Mouse (Mus musculus) lung, embryonic 16.5 days (tissue): ENCODE results near the gene Primpol. TPM values are rescaled to one million over a fixed set of nuclear protein-coding genes. Genes with fewer than 3 reads are reported as not detected.

Experiments used
- ATAC-seq: fragments of 200-750 bp; cut with Nextera tagmentation; 2 replicates; pipeline ENCODE4 v1.8.0; 2017; ENCODE audit warnings: low read depth, mild to moderate bottlenecking, moderate library complexity
- H3K27ac ChIP-seq: fragments of 300-500 bp; sonication (generic); 2 replicates; pipeline ENCODE4 v1.5.1; 2014; ENCODE audit warnings: mild to moderate bottlenecking, control low read depth, low read length
- H3K27me3 ChIP-seq: fragments of 300-500 bp; sonication (generic); 2 replicates; pipeline ENCODE4 v1.6.1; 2014; ENCODE audit warnings: low read depth, low read length, mixed read lengths; ENCODE audit not compliant: control insufficient read depth, insufficient read depth
- H3K36me3 ChIP-seq: fragments of 300-500 bp; sonication (generic); 2 replicates; pipeline ENCODE4 v1.6.1; 2014; ENCODE audit warnings: low read length; ENCODE audit not compliant: control insufficient read depth, insufficient read depth
- H3K4me1 ChIP-seq: fragments of 300-500 bp; sonication (generic); replicated peaks from 2 replicates; pipeline ENCODE4 v1.6.1; 2014; ENCODE audit warnings: low read length, mixed read lengths; ENCODE audit not compliant: control insufficient read depth, insufficient read depth
- H3K4me2 ChIP-seq: fragments of 300-500 bp; sonication (generic); 2 replicates; pipeline ENCODE4 v1.6.1; 2014; ENCODE audit warnings: low read depth, low read length, control low read depth
- H3K4me3 ChIP-seq: fragments of 300-500 bp; sonication (generic); 2 replicates; pipeline ENCODE4 v1.5.1; 2014; ENCODE audit warnings: mild to moderate bottlenecking, low read length, control low read depth
- H3K9ac ChIP-seq: fragments of 300-500 bp; sonication (generic); 2 replicates; pipeline ENCODE4 v1.6.1; 2014; ENCODE audit warnings: low read length, control low read depth
- H3K9me3 ChIP-seq: fragments of 300-500 bp; sonication (generic); 2 replicates; pipeline ENCODE4 v1.6.1; 2016; ENCODE audit warnings: low read length; ENCODE audit not compliant: control insufficient read depth
- WGBS: fragments of 180-500 bp; shearing (Covaris S2); extraction: QIAGEN DNeasy Blood & Tissue Kit; methylation state at CpG from one replicate; pipeline ENCODE4 v1.1.7; 2014; 5-methylcytosine and 5-hydroxymethylcytosine counted together
- polyA plus RNA-seq: library from polyadenylated mRNA; unstranded; fragments of >200 nt; fragmentation: Nextera tagmentation; extraction: Ambion mirVana; gene quantifications from 2 replicates; pipeline ENCODE4 v1.2.1, GENCODE M21; 2015

Gene Primpol
- polyA plus RNA-seq, 1 experiment from 2014 or later, result 13.2 TPM

- WGBS, result 31% methylated on average over 5 of the region's 5 CpGs
Measured at GRCm38 (mm10) chr8:46539701-46540100, 77.3 kb downstream of the Primpol start.

DNA sequence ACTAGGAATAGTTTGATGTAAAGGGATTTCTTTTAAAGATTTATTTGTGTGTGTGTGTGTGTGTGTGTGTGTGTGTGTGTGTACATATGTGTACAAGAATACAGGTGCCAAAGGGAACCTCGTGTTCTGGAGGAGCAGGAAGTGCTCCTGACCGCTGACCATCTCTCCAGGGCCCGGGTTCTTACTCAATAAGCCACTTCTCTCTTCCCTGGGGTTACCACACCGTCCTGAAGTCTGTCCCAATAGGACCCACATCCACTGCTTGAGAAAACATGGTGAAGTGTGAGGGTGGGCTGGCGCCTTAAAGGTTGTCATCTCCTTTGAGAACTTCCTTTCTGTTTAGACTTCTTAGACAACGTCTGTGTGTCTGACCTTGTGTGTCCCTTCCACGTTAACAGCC, 83.1 kb downstream of the Primpol start:
- Histone ChIP-seq H3K9me3 (no peaks in the 10 kb centered on the region), H3K4me2 (no peak overlapping the region), H3K4me1 (no peaks in the 10 kb centered on the region), H3K9ac (no peak overlapping the region), H3K27me3 (no peaks in the 10 kb centered on the region), H3K4me3 (no peak overlapping the region), H3K27ac (no peak overlapping the region), H3K36me3 (no peaks in the 10 kb centered on the region)
- ATAC-seq, result no peak
- 73% methylated on average over 7 of the region's 7 CpGs for WGBS

More at GRCm38 (mm10) chr8:46539701-46540100, 77.3 kb downstream of the Primpol start:
- Histone ChIP-seq H3K27me3 (no peaks in the 10 kb centered on the region), H3K36me3 (no peaks in the 10 kb centered on the region), H3K4me2 (no peak overlapping the region), H3K4me3 (no peak overlapping the region), H3K4me1 (peaks cover 13% of the 10 kb centered on the region), H3K27ac (0 out of 2 replicates have a peak overlapping the region, but pooled peaks have one; percentile 22), H3K9ac (0 out of 2 replicates have a peak overlapping the region, but pooled peaks have one; percentile 24), H3K9me3 (no peaks in the 10 kb centered on the region)
- ATAC-seq, result peak; percentile 32; the same call in 1 of the 2 replicates

- H3K36me3 ChIP-seq, result no peaks in the 10 kb centered on the region
- 43% methylated on average over 4 of the region's 4 CpGs for WGBS
Measured at GRCm38 (mm10) chr8:46530541-46530940, 86.5 kb downstream of the Primpol start.

DNA sequence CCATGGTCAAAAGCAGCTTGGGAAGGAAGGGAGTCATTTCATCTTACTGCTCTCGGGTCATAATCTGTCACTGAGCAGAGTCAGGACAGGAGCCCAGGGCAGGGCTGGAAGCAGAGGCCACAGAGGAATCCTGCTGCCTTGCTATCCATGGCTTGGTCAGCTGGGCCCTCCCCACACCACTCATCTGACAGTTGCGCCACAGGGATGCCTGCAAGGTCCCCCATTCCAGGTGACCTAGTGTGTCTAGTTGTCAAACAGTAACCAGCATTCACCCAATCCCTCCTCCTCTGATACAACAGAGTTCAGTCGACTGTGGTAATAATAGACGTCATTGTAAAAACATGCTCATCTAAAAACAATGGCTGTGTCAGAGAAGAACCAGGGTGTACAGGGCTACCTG, 87.5 kb downstream of the Primpol start:
- ATAC-seq, result no peak

More at GRCm38 (mm10) chr8:46530541-46530940, 86.5 kb downstream of the Primpol start:
- ATAC-seq, result no peak
- H3K4me3 ChIP-seq, result no peak overlapping the region
- H3K4me1 ChIP-seq, result peaks cover 2% of the 10 kb centered on the region; the same call in 1 of the 2 replicates
- H3K9me3 ChIP-seq, result no peaks in the 10 kb centered on the region
- H3K27me3 ChIP-seq, result no peaks in the 10 kb centered on the region
- no peak overlapping the region for H3K4me2 ChIP-seq
- H3K9ac ChIP-seq, result no peak overlapping the region
- no peak overlapping the region for H3K27ac ChIP-seq

DNA sequence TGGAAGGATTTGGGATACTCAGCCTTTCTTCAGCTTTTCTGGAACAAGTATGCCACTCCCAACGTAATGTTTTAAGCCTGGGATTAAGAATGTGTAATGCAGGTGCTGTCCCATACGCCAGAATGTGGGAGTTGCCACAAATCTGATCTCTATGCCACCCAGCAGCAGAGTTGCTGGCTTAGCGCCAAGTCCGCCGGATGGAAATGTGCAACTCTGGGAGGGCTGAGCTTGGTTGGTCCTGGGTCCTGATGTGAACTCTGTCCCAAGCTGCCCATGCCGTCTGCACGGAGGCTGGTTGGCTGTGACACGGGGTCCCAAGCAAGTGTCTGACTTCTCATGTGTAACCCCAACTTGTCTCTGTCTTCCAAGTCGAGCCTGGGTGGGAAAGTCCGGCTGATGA, 90.2 kb downstream of the Primpol start:
- ATAC-seq, result peak; percentile 23; the same call in 1 of the 2 replicates
- Histone ChIP-seq H3K9ac (no peak overlapping the region), H3K36me3 (no peaks in the 10 kb centered on the region)

More for the DNA sequence above, 87.5 kb downstream of the Primpol start:
- Histone ChIP-seq H3K27ac (no peak overlapping the region), H3K27me3 (no peaks in the 10 kb centered on the region), H3K4me3 (no peak overlapping the region), H3K4me2 (no peak overlapping the region), H3K36me3 (no peaks in the 10 kb centered on the region), H3K9ac (no peak overlapping the region), H3K9me3 (no peaks in the 10 kb centered on the region), H3K4me1 (peaks cover 2% of the 10 kb centered on the region; the same call in 1 of the 2 replicates)
- 69% methylated on average over 4 of the region's 4 CpGs for WGBS

GRCm38 (mm10) chr8:46526098-46526497, 90.9 kb downstream of the Primpol start:
- WGBS, result 86% methylated on average over 8 of the region's 8 CpGs
- Histone ChIP-seq H3K27ac (no peak overlapping the region), H3K36me3 (no peaks in the 10 kb centered on the region), H3K27me3 (no peaks in the 10 kb centered on the region), H3K9ac (no peak overlapping the region), H3K4me1 (peaks cover 2% of the 10 kb centered on the region; the same call in 1 of the 2 replicates), H3K9me3 (no peaks in the 10 kb centered on the region), H3K4me2 (no peak overlapping the region), H3K4me3 (no peak overlapping the region)
- no peak for ATAC-seq

More for the DNA sequence above, 90.2 kb downstream of the Primpol start:
- no peak overlapping the region for H3K27ac ChIP-seq
- H3K27me3 ChIP-seq, result no peaks in the 10 kb centered on the region
- H3K4me2 ChIP-seq, result no peak overlapping the region
- WGBS, result 49% methylated on average over 10 of the region's 10 CpGs
- no peak overlapping the region for H3K4me3 ChIP-seq
- H3K4me1 ChIP-seq, result peaks cover 2% of the 10 kb centered on the region; the same call in 1 of the 2 replicates
- no peaks in the 10 kb centered on the region for H3K9me3 ChIP-seq

Other genes starting within 250 kb of the Primpol start
- 20.3 and 23.5 TPM in 2 replicates for gene Acsl1, start 146.2 kb downstream of the Primpol start, polyA plus RNA-seq
- 18.1 and 22.3 TPM in 2 replicates for gene Cenpu, start 65.2 kb downstream of the Primpol start, polyA plus RNA-seq
- gene Casp3, start 79 bp upstream of the Primpol start, polyA plus RNA-seq, result 85.0 and 89.8 TPM in 2 replicates
- gene Irf2, start 122.5 kb upstream of the Primpol start, polyA plus RNA-seq, result 38.3 and 39.4 TPM in 2 replicates